Mouse (Mus musculus): ENCODE measurements around the gene Bnc2. TPM values are rescaled to one million over a fixed set of nuclear protein-coding genes. Genes with fewer than 3 reads are reported as not detected.
A peak's percentile ranks its signal among the peaks of the same experiment; 100 is the strongest.

Gene Bnc2
- polyA plus RNA-seq, 1 experiment from 2014 or later: 22.2 TPM

- H3K27ac ChIP-seq (replicated peaks): no peak overlapping the region
- H3K4me3 ChIP-seq: no peak overlapping the region
- H3K27me3 ChIP-seq (replicated peaks; ENCODE audit: low read depth, poor library complexity, severe bottlenecking): no peaks in the 10 kb centered on the region
- no peak for DNase-seq (ENCODE audit: low spot score)
- WGBS: 77% methylated on average over 2 of the region's 2 CpGs
- no peaks in the 10 kb centered on the region for H3K36me3 ChIP-seq (replicated peaks)
- no peaks in the 10 kb centered on the region for H3K9me3 ChIP-seq
- H3K4me1 ChIP-seq: no peaks in the 10 kb centered on the region
These were observed 202.4 kb downstream of the Bnc2 start for GRCm38 (mm10) chr4:84472643-84473042.

- 82% methylated on average over 6 of the region's 6 CpGs for WGBS
- H3K27me3 ChIP-seq (replicated peaks; ENCODE audit: low read depth, poor library complexity, severe bottlenecking): no peaks in the 10 kb centered on the region
- no peak overlapping the region for H3K4me3 ChIP-seq
- H3K4me1 ChIP-seq: no peaks in the 10 kb centered on the region
- no peak for DNase-seq (ENCODE audit: low spot score)
- H3K36me3 ChIP-seq (replicated peaks): no peaks in the 10 kb centered on the region
- no peaks in the 10 kb centered on the region for H3K9me3 ChIP-seq
- H3K27ac ChIP-seq (replicated peaks): no peak overlapping the region
These were observed 204.8 kb downstream of the Bnc2 start for GRCm38 (mm10) chr4:84470106-84470885.

GRCm38 (mm10) chr4:84469400-84469799 lies 205.7 kb downstream of the Bnc2 start:
- Histone ChIP-seq H3K27ac (replicated peaks) (no peak overlapping the region), H3K36me3 (replicated peaks) (no peaks in the 10 kb centered on the region), H3K27me3 (replicated peaks; ENCODE audit: low read depth, poor library complexity, severe bottlenecking) (no peaks in the 10 kb centered on the region), H3K9me3 (no peaks in the 10 kb centered on the region), H3K4me3 (no peak overlapping the region), H3K4me1 (no peaks in the 10 kb centered on the region)
- DNase-seq (ENCODE audit: low spot score): no peak
- WGBS: 89% methylated on average over 4 of the region's 4 CpGs

- 80% methylated on average over 3 of the region's 3 CpGs for WGBS
- DNase-seq (ENCODE audit: low spot score): no peak
- H3K27ac ChIP-seq (replicated peaks): no peak overlapping the region
- no peaks in the 10 kb centered on the region for H3K27me3 ChIP-seq (replicated peaks; ENCODE audit: low read depth, poor library complexity, severe bottlenecking)
- no peak overlapping the region for H3K4me3 ChIP-seq
- no peaks in the 10 kb centered on the region for H3K4me1 ChIP-seq
- no peaks in the 10 kb centered on the region for H3K9me3 ChIP-seq
- H3K36me3 ChIP-seq (replicated peaks): no peaks in the 10 kb centered on the region
These were observed 207.4 kb downstream of the Bnc2 start for GRCm38 (mm10) chr4:84467722-84468121.

- Histone ChIP-seq H3K27me3 (replicated peaks; ENCODE audit: low read depth, poor library complexity, severe bottlenecking) (no peaks in the 10 kb centered on the region), H3K4me3 (no peak overlapping the region), H3K36me3 (replicated peaks) (no peaks in the 10 kb centered on the region), H3K4me1 (peaks cover 49% of the 10 kb centered on the region), H3K9me3 (no peaks in the 10 kb centered on the region), H3K27ac (replicated peaks) (peak overlapping the region; percentile 55)
- WGBS: 82% methylated on average over 3 of the region's 3 CpGs
- DNase-seq (ENCODE audit: low spot score): no peak
These were observed 216.9 kb downstream of the Bnc2 start for GRCm38 (mm10) chr4:84458218-84458560.

GRCm38 (mm10) chr4:84457512-84458217 lies 217.4 kb downstream of the Bnc2 start:
- no peaks in the 10 kb centered on the region for H3K9me3 ChIP-seq
- no peaks in the 10 kb centered on the region for H3K27me3 ChIP-seq (replicated peaks; ENCODE audit: low read depth, poor library complexity, severe bottlenecking)
- peaks cover 54% of the 10 kb centered on the region for H3K4me1 ChIP-seq
- 63% methylated on average over 10 of the region's 10 CpGs for WGBS
- DNase-seq (ENCODE audit: low spot score): peak; percentile 36
- H3K36me3 ChIP-seq (replicated peaks): no peaks in the 10 kb centered on the region
- H3K27ac ChIP-seq (replicated peaks): peak overlapping the region; percentile 55
- H3K4me3 ChIP-seq: no peak overlapping the region

GRCm38 (mm10) chr4:84456853-84457249 lies 218.2 kb downstream of the Bnc2 start:
- WGBS: 70% methylated on average over 5 of the region's 5 CpGs
- no peak for DNase-seq (ENCODE audit: low spot score)
- H3K36me3 ChIP-seq (replicated peaks): no peaks in the 10 kb centered on the region
- H3K4me3 ChIP-seq: no peak overlapping the region
- H3K27ac ChIP-seq (replicated peaks): peak overlapping the region; percentile 70
- H3K27me3 ChIP-seq (replicated peaks; ENCODE audit: low read depth, poor library complexity, severe bottlenecking): no peaks in the 10 kb centered on the region
- H3K4me1 ChIP-seq: peaks cover 57% of the 10 kb centered on the region
- H3K9me3 ChIP-seq: no peaks in the 10 kb centered on the region

- Histone ChIP-seq H3K36me3 (replicated peaks) (no peaks in the 10 kb centered on the region), H3K27ac (replicated peaks) (peak overlapping the region; percentile 70), H3K4me1 (peaks cover 57% of the 10 kb centered on the region), H3K27me3 (replicated peaks; ENCODE audit: low read depth, poor library complexity, severe bottlenecking) (no peaks in the 10 kb centered on the region), H3K4me3 (no peak overlapping the region; the same call in 1 of the 2 replicates), H3K9me3 (no peaks in the 10 kb centered on the region)
- 42% methylated on average over 16 of the region's 16 CpGs for WGBS
- DNase-seq (ENCODE audit: low spot score): peak; percentile 40
These were observed 218.8 kb downstream of the Bnc2 start for GRCm38 (mm10) chr4:84456198-84456852.

GRCm38 (mm10) chr4:84454493-84454892 lies 220.6 kb downstream of the Bnc2 start:
- Histone ChIP-seq H3K27me3 (replicated peaks; ENCODE audit: low read depth, poor library complexity, severe bottlenecking) (no peaks in the 10 kb centered on the region), H3K4me3 (no peak overlapping the region), H3K9me3 (no peaks in the 10 kb centered on the region), H3K4me1 (peaks cover 57% of the 10 kb centered on the region), H3K27ac (replicated peaks) (peak overlapping the region; percentile 16), H3K36me3 (replicated peaks) (no peaks in the 10 kb centered on the region)
- 58% methylated on average over 3 of the region's 3 CpGs for WGBS
- peak; percentile 19 for DNase-seq (ENCODE audit: low spot score)

GRCm38 (mm10) chr4:84453586-84453985 lies 221.5 kb downstream of the Bnc2 start:
- H3K4me3 ChIP-seq: no peak overlapping the region
- no peaks in the 10 kb centered on the region for H3K36me3 ChIP-seq (replicated peaks)
- H3K4me1 ChIP-seq: peaks cover 57% of the 10 kb centered on the region
- WGBS: 75% methylated on average over 4 of the region's 4 CpGs
- DNase-seq (ENCODE audit: low spot score): no peak
- peak overlapping the region; percentile 40; the same call in 1 of the 2 replicates for H3K27ac ChIP-seq (replicated peaks)
- no peaks in the 10 kb centered on the region for H3K9me3 ChIP-seq
- no peaks in the 10 kb centered on the region for H3K27me3 ChIP-seq (replicated peaks; ENCODE audit: low read depth, poor library complexity, severe bottlenecking)

- Histone ChIP-seq H3K4me3 (no peak overlapping the region), H3K9me3 (no peaks in the 10 kb centered on the region), H3K36me3 (replicated peaks) (no peaks in the 10 kb centered on the region), H3K27ac (replicated peaks) (no peak overlapping the region), H3K4me1 (peaks cover 52% of the 10 kb centered on the region), H3K27me3 (replicated peaks; ENCODE audit: low read depth, poor library complexity, severe bottlenecking) (no peaks in the 10 kb centered on the region)
- DNase-seq (ENCODE audit: low spot score): no peak
- 81% methylated on average over 3 of the region's 3 CpGs for WGBS
These were observed 222.4 kb downstream of the Bnc2 start for GRCm38 (mm10) chr4:84452642-84453041.

GRCm38 (mm10) chr4:84449246-84450005 lies 225.6 kb downstream of the Bnc2 start:
- Histone ChIP-seq H3K4me1 (peaks cover 29% of the 10 kb centered on the region), H3K36me3 (replicated peaks) (no peaks in the 10 kb centered on the region), H3K27me3 (replicated peaks; ENCODE audit: low read depth, poor library complexity, severe bottlenecking) (no peaks in the 10 kb centered on the region), H3K9me3 (no peaks in the 10 kb centered on the region), H3K27ac (replicated peaks) (no peak overlapping the region), H3K4me3 (no peak overlapping the region)
- 79% methylated on average over 7 of the region's 7 CpGs for WGBS
- DNase-seq (ENCODE audit: low spot score): no peak
